Mouse (Mus musculus) bone marrow macrophage, adult 2 months (primary cell): ENCODE data around the gene Pcsk5.

Source experiments
- CTCF ChIP-seq: IDR thresholded peaks from 2 replicates; pipeline ENCODE4 v1.5.1; 2012; ENCODE audit warnings: low read depth, mild to moderate bottlenecking, low read length, moderate library complexity
- POLR2A ChIP-seq: IDR thresholded peaks from 2 replicates; pipeline ENCODE4 v1.6.1; 2012; ENCODE audit warnings: mild to moderate bottlenecking, low read depth, low read length, borderline replicate concordance

- no peak for TF ChIP-seq POLR2A
- TF ChIP-seq CTCF, result no peak
Observed at GRCm38 (mm10) chr19:17400571-17400970, 436.9 kb downstream of the Pcsk5 start.
